26 mouse cellular contexts compared by ENCODE assay signal in genomic region chr16:36918505-36918904, GRCm38 (mm10). TPM values are rescaled to one million over a fixed set of nuclear protein-coding genes. Genes with fewer than 3 reads are reported as not detected.
"Had no signal": no experiment of that assay in that cellular context is flagged by ENCODE, and none has a peak within 500 bp of the region (broad histone marks: within the 10 kb centered on the region; RNA-seq: fewer than 3 reads in every experiment).

No protein-coding gene starts in this region.

- DNase-seq: gastrocnemius, adult 2 months; gastrocnemius, postnatal 10 days; gastrocnemius, postnatal 25 days; heart, postnatal 14 days; heart, postnatal 36 days; kidney, adult 18-20 months; kidney, adult 8-10 months; kidney, postnatal 10 days; kidney, postnatal 25 days; kidney, postnatal 4 days; liver; liver, embryonic 13.5 days had no signal

- H3K9ac ChIP-seq: heart, embryonic 13.5 days; heart, embryonic 15.5 days; hindbrain, embryonic 12.5 days; hindbrain, embryonic 14.5 days; intestine, embryonic 15.5 days; limb, embryonic 12.5 days; liver, embryonic 13.5 days; liver, embryonic 15.5 days had no signal

- H3K27ac ChIP-seq: gastrocnemius, adult 2 months; heart, embryonic 13.5 days; heart, embryonic 15.5 days; hindbrain, embryonic 10.5 days; hindbrain, embryonic 12.5 days; hindbrain, embryonic 14.5 days; intestine, embryonic 15.5 days; layer of hippocampus, adult 2 months; limb, embryonic 10.5 days; limb, embryonic 12.5 days; liver, embryonic 13.5 days; liver, embryonic 15.5 days had no signal

- H3K4me1 ChIP-seq: heart, embryonic 13.5 days; heart, embryonic 15.5 days; hindbrain, embryonic 10.5 days; hindbrain, embryonic 12.5 days; intestine, embryonic 15.5 days; limb, embryonic 10.5 days; limb, embryonic 12.5 days; liver, embryonic 13.5 days; liver, embryonic 15.5 days had no signal

- H3K4me3 ChIP-seq: gastrocnemius, adult 2 months; heart, embryonic 13.5 days; heart, embryonic 15.5 days; hindbrain, embryonic 10.5 days; hindbrain, embryonic 12.5 days; intestine, embryonic 15.5 days; layer of hippocampus, adult 2 months; limb, embryonic 10.5 days; limb, embryonic 12.5 days; liver, embryonic 13.5 days; liver, embryonic 15.5 days had no signal

- H3K9me3 ChIP-seq: heart, embryonic 13.5 days; heart, embryonic 15.5 days; hindbrain, embryonic 10.5 days; hindbrain, embryonic 12.5 days; intestine, embryonic 15.5 days; limb, embryonic 10.5 days; limb, embryonic 12.5 days; liver, embryonic 13.5 days; liver, embryonic 15.5 days had no signal

- H3K27me3 ChIP-seq: heart, embryonic 13.5 days; heart, embryonic 15.5 days; hindbrain, embryonic 12.5 days; intestine, embryonic 15.5 days; limb, embryonic 12.5 days; liver, embryonic 13.5 days; liver, embryonic 15.5 days had no signal

- ATAC-seq: hindbrain, embryonic 16.5 days; inflammation-experienced regulatory T-cells, adult 6 months; intestine, embryonic 15.5 days; intestine, postnatal 0 days had no signal

RNA-seq across cellular contexts. Expression of gene Eaf2, which starts 43.7 kb away (rescaled TPM):
- total RNA-seq: granulocyte monocyte progenitor cell, adult 5-6 weeks had no signal
